Mouse (Mus musculus): ENCODE results near the gene Tdrd1. TPM values are rescaled to one million over a fixed set of nuclear protein-coding genes. Genes with fewer than 3 reads are reported as not detected.

The Tdrd1 gene
- total and polyA plus RNA-seq, 3 experiments = not detected

- no peak for TF ChIP-seq ZNF384 (IDR thresholded peaks at IDR 0.05; ENCODE audit: low read depth, low read length)
- no peak for TF ChIP-seq GATA1 (IDR thresholded peaks at IDR 0.05; ENCODE audit: low read depth, low read length)
- TF ChIP-seq CHD1 (IDR thresholded peaks at IDR 0.05; ENCODE audit: low read depth, low read length) = peak; percentile 78
- TF ChIP-seq ZC3H11A (IDR thresholded peaks at IDR 0.05; ENCODE audit: low read depth, low read length) = no peak
- no peak for TF ChIP-seq POLR2A (IDR thresholded peaks at IDR 0.05; ENCODE audit: control insufficient read depth in 1 of 2, insufficient read depth in 1 of 2, low read depth in 1 of 2, low read length in 2 of 2, poor library complexity in 1 of 2)
- 0 out of 2 replicates have a peak, but pooled peaks have one; percentile 3 for TF ChIP-seq MYC (IDR thresholded peaks at IDR 0.05; ENCODE audit: low read depth, low read length)
- no peak for TF ChIP-seq USF2 (IDR thresholded peaks at IDR 0.05; ENCODE audit: borderline replicate concordance in 1 of 2, insufficient read depth in 1 of 2, low read depth in 1 of 2, low read length in 2 of 2)
- no peak for TF ChIP-seq MAX (IDR thresholded peaks at IDR 0.05; ENCODE audit: low read length)
- no peak for TF ChIP-seq NELFE (IDR thresholded peaks at IDR 0.05; ENCODE audit: low read depth, low read length)
- TF ChIP-seq MEF2A (IDR thresholded peaks at IDR 0.05; ENCODE audit: extremely low read depth, insufficient replicate concordance, low read depth, low read length, poor library complexity, severe bottlenecking) = no peak
- TF ChIP-seq UBTF (IDR thresholded peaks at IDR 0.05; ENCODE audit: borderline replicate concordance, insufficient read depth, low read depth, low read length) = 0 out of 2 replicates have a peak, but pooled peaks have one; percentile 15
Observed at GRCm38 (mm10) chr19:56821040-56821797, 4.8 kb upstream of the Tdrd1 start (continued).

- Histone ChIP-seq H3K4me3 (ENCODE audit: control insufficient read depth in 1 of 2, insufficient read depth in 1 of 2, low read depth in 2 of 2, low read length in 2 of 2) (peak within 1 kb of the TSS; percentile 71 to 99), H3K27me3 (ENCODE audit: control insufficient read depth in 1 of 2, insufficient read depth in 2 of 2, low read length in 2 of 2) (peaks cover 3 to 10% of the 10 kb centered on the region in 2 experiments; a peak in 3 of 4 replicates), H3K9me3 (replicated peaks; ENCODE audit: insufficient read depth, low read length) (no peaks in the 10 kb centered on the region), H3K36me3 (ENCODE audit: control insufficient read depth in 1 of 2, insufficient read depth in 2 of 2, low read length in 2 of 2) (peaks cover 0 to 6% of the 10 kb centered on the region in 2 experiments; a peak in 2 of 4 replicates), H3K79me2 (ENCODE audit: control insufficient read depth, insufficient read depth, low read length, poor library complexity) (peaks cover 24% of the 10 kb centered on the region), H3K27ac (ENCODE audit: control insufficient read depth, low read depth, low read length) (no peak within 1 kb of the TSS), H3K4me1 (ENCODE audit: control insufficient read depth in 1 of 2, insufficient read depth in 2 of 2, low read length in 2 of 2) (0 out of 4 replicates have a peak, but pooled peaks cover 0 to 6% of the 10 kb centered on the region in 2 experiments), H3K9ac (ENCODE audit: control insufficient read depth, low read depth, low read length, poor library complexity, severe bottlenecking) (peak within 1 kb of the TSS; percentile 79)
- peak; percentile 98 for DNase-seq (ENCODE audit: low read depth, low spot score)
- TF ChIP-seq UBTF (IDR thresholded peaks at IDR 0.05; ENCODE audit: borderline replicate concordance, insufficient read depth, low read depth, low read length) (0 out of 2 replicates have a peak, but pooled peaks have one; percentile 1), SIN3A (IDR thresholded peaks at IDR 0.05; ENCODE audit: low read length) (peak; percentile 95), SMC3 (IDR thresholded peaks at IDR 0.05; ENCODE audit: low read depth, low read length) (no peak), MEF2A (IDR thresholded peaks at IDR 0.05; ENCODE audit: extremely low read depth, insufficient replicate concordance, low read depth, low read length, poor library complexity, severe bottlenecking) (no peak), RAD21 (IDR thresholded peaks at IDR 0.05; ENCODE audit: low read depth, low read length) (no peak), HCFC1 (IDR thresholded peaks at IDR 0.05; ENCODE audit: low read depth, low read length) (peak; percentile 75), NRF1 (IDR thresholded peaks at IDR 0.05; ENCODE audit: insufficient read depth, low read depth, low read length, poor library complexity, severe bottlenecking) (0 out of 2 replicates have a peak, but pooled peaks have one; percentile 28), CHD1 (IDR thresholded peaks at IDR 0.05; ENCODE audit: low read depth, low read length) (no peak), USF2 (IDR thresholded peaks at IDR 0.05; ENCODE audit: borderline replicate concordance in 1 of 2, insufficient read depth in 1 of 2, low read depth in 1 of 2, low read length in 2 of 2) (no peak), GABPA (IDR thresholded peaks at IDR 0.05; ENCODE audit: low read depth, low read length) (no peak), E2F4 (IDR thresholded peaks at IDR 0.05; ENCODE audit: borderline replicate concordance, low read depth, low read length) (no peak), MAZ (IDR thresholded peaks at IDR 0.05; ENCODE audit: low read depth, low read length) (no peak), USF1 (IDR thresholded peaks at IDR 0.05; ENCODE audit: low read depth, low read length) (peak; percentile 75), MAFK (IDR thresholded peaks at IDR 0.05; ENCODE audit: borderline replicate concordance, low read depth, low read length) (no peak), ZC3H11A (IDR thresholded peaks at IDR 0.05; ENCODE audit: low read depth, low read length) (no peak), CHD2 (IDR thresholded peaks at IDR 0.05; ENCODE audit: low read length) (no peak), RCOR1 (IDR thresholded peaks at IDR 0.05; ENCODE audit: low read depth, low read length) (no peak), POLR2AphosphoS2 (IDR thresholded peaks at IDR 0.05; ENCODE audit: low read length) (peak; percentile 58; the same call in 1 of the 2 replicates), TBP (IDR thresholded peaks at IDR 0.05; ENCODE audit: low read depth, low read length) (peak; percentile 37; the same call in 1 of the 2 replicates), ZNF384 (IDR thresholded peaks at IDR 0.05; ENCODE audit: low read depth, low read length) (no peak), TCF12 (IDR thresholded peaks at IDR 0.05; ENCODE audit: low read depth, low read length) (peak; percentile 36; the same call in 1 of the 2 replicates), CTCF (IDR thresholded peaks at IDR 0.05 in 2 of 3, conservative IDR thresholded peaks at IDR 0.05 in 1 of 3; ENCODE audit: control insufficient read depth in 1 of 3, insufficient read depth in 1 of 3, low read depth in 2 of 3, low read length in 3 of 3, poor library complexity in 1 of 3, severe bottlenecking in 1 of 3) (0 out of 6 replicates have a peak, but pooled peaks of 1 of the 3 experiments have one; percentile 4), ZMIZ1 (IDR thresholded peaks at IDR 0.05; ENCODE audit: low read depth, low read length) (peak; percentile 70; the same call in 1 of the 2 replicates), NELFE (IDR thresholded peaks at IDR 0.05; ENCODE audit: low read depth, low read length) (peak; percentile 80), EP300 (IDR thresholded peaks at IDR 0.05; ENCODE audit: low read depth in 1 of 2, low read length in 2 of 2) (peak in 1 of 2 experiments; percentile 11; a peak in 1 of 4 replicates)
Observed at GRCm38 (mm10) chr19:56821798-56822447, 4.1 kb upstream of the Tdrd1 start, which contains the start of gene Ccdc186. Gene Ccdc186, minus strand, starts transcription at chr19:56822190.

Data from MEL (cell line).